Mouse (Mus musculus): Measurements from ENCODE around the gene Trabd. TPM values are rescaled to one million over a fixed set of nuclear protein-coding genes. Genes with fewer than 3 reads are reported as not detected.

The Trabd gene
- polyA plus RNA-seq (2012; ENCODE audit: insufficient read depth, insufficient read length, low replicate concordance, missing spikeins): not detected in 2 replicates

DNA sequence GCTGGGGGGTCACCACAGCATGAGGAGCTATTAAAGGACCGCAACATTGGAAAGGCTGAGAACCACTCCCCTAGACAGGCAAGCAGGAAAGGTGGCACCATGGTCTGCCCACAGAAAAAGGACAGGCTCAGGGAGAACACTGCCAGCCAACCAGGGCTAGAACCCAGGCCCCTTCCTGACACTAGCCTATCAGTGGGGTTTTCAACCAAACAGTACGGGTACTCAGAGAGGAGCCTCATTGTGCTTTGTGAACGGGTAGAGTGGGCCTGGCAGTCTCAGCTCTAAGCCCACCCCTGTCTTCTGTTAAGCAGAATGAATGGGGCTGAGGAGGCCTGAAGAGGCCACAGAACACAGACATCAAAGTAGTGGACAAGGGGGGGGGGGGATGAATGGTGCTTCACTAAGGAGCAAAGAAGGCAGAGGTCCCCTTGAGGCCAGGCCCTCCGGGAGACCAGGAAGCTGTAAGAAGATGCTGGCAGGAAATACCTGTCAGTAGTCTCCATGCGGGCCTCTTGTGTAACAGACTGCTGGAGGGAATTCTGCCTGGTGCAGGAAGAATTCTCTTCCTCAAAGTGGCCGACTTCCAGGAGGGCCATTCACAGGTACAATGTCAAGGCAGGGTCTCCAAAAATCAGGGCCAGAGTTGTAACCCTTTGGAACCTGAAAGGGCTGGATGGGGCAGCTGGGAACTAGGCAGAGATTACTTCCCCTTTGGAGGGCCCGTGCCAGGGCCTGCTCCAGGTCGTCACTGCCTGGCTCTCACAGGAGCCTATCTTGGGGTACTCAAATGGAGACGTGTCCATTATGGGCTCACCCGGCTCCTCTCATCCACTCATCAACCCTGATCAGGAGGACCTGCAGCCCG lies at the start of gene Trabd:
Gene Trabd (plus strand): TSS at position 512 of the 865 bp plus-strand sequence.
- TF ChIP-seq CTCF (IDR thresholded peaks at IDR 0.05; ENCODE audit: insufficient read depth, low read depth, low read length): no peak
- no peak for TF ChIP-seq POLR2A (IDR thresholded peaks at IDR 0.05; ENCODE audit: insufficient read depth, low read depth, low read length)
- Histone ChIP-seq H3K4me1 (ENCODE audit: control insufficient read depth, insufficient read depth, low read length) (peaks cover 24% of the 10 kb centered on the region), H3K4me3 (ENCODE audit: insufficient read depth, low read depth, low read length) (peak within 1 kb of the TSS; percentile 76), H3K27ac (ENCODE audit: insufficient read depth, low read depth, low read length) (peak within 1 kb of the TSS; percentile 82)
- 17% methylated on average over 11 of the region's 11 CpGs for WGBS

DNA sequence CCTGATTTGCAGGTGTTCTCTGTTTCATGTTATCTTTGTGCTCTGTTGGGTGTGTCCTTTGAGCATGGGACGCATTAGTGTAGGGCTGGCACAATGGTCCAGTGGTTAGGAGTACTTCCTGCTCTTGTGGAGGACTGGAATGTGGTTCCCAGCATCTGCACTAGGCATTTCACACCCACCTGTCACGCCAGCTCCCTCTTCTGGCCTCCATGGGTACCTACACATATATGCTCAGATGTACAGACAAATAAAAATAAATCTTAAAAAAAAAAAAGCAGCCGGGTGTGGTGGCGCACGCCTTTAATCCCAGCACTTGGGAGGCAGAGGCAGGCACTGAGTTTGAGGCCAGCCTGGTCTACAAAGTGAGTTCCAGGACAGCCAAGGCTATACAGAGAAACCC lies 30.5 kb upstream of the Trabd start:
- no peaks in the 10 kb centered on the region for H3K4me1 ChIP-seq (ENCODE audit: control insufficient read depth, insufficient read depth, low read length)
- WGBS: 78% methylated on average over 5 of the region's 5 CpGs
- H3K27ac ChIP-seq (ENCODE audit: insufficient read depth, low read depth, low read length): no peak overlapping the region
- TF ChIP-seq POLR2A (IDR thresholded peaks at IDR 0.05; ENCODE audit: insufficient read depth, low read depth, low read length) (no peak), CTCF (IDR thresholded peaks at IDR 0.05; ENCODE audit: insufficient read depth, low read depth, low read length) (no peak)
- no peak overlapping the region for H3K4me3 ChIP-seq (ENCODE audit: insufficient read depth, low read depth, low read length)

DNA sequence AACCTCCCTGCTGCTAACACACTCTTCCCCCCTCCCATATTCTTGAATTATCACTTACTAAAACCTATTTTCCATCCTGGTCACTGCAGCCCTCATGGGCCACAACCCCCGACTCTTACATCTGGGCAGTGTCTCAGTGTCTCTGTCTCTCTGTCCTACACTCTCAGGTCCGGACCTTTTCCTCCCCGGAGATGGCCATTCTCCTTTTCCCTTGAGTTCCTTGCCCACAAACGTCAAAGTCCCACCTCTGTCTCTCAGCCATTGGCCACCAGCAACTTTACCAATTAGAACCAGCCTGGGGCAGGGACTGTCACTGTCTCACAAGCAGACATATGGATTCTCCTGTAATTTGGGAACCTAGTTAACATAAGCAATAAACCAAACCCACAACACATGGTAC lies 28.6 kb upstream of the Trabd start:
- TF ChIP-seq CTCF (IDR thresholded peaks at IDR 0.05; ENCODE audit: insufficient read depth, low read depth, low read length) (no peak), POLR2A (IDR thresholded peaks at IDR 0.05; ENCODE audit: insufficient read depth, low read depth, low read length) (no peak)
- Histone ChIP-seq H3K4me3 (ENCODE audit: insufficient read depth, low read depth, low read length) (no peak overlapping the region), H3K27ac (ENCODE audit: insufficient read depth, low read depth, low read length) (no peak overlapping the region), H3K4me1 (ENCODE audit: control insufficient read depth, insufficient read depth, low read length) (no peaks in the 10 kb centered on the region)
- WGBS: 81% methylated on average over 4 of the region's 4 CpGs

DNA sequence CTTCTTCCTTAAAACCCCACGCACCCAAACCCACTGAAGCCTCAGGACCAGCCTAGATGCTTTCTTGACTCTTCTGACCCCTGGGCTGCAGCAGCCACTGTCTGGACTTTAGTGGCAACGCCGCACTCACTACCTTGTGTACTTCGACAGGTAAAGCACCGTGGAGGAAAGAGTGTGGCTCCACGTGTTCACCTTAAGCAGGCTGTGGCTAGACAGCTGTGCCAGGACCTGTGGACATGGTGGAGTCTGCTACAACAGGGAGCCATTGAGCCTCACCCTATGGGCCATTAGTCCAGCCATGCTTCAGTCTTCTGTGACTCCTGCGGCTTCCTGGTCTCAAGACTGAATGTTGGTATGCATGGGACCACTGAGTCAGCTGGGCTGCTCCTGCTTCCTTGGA lies 20.3 kb upstream of the Trabd start:
- TF ChIP-seq CTCF (IDR thresholded peaks at IDR 0.05; ENCODE audit: insufficient read depth, low read depth, low read length): no peak
- no peak for TF ChIP-seq POLR2A (IDR thresholded peaks at IDR 0.05; ENCODE audit: insufficient read depth, low read depth, low read length)
- Histone ChIP-seq H3K4me3 (ENCODE audit: insufficient read depth, low read depth, low read length) (no peak overlapping the region), H3K4me1 (ENCODE audit: control insufficient read depth, insufficient read depth, low read length) (peaks cover 5% of the 10 kb centered on the region), H3K27ac (ENCODE audit: insufficient read depth, low read depth, low read length) (no peak overlapping the region)
- WGBS: 93% methylated on average over 7 of the region's 7 CpGs

DNA sequence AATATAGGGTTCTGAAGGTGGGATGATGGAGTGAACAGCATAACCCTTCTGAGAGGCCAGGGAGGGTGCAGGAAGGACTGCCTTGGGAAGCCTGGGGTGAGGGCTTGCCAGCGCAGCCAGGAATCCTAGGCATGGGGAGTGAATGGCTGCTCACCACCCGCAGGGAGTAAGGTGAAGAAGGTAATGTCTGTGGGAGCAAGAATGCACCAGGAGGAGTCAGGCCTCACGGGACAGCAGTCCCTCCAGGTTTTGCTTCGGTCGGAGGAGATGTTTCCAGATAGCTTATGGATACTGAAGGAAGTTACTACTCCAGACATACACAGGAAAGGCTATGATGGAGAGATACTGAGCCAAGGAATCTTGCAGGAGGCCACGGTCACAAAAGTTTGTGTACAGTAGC lies 16.2 kb upstream of the Trabd start:
- no peak overlapping the region for H3K27ac ChIP-seq (ENCODE audit: insufficient read depth, low read depth, low read length)
- peaks cover 18% of the 10 kb centered on the region for H3K4me1 ChIP-seq (ENCODE audit: control insufficient read depth, insufficient read depth, low read length)
- 55% methylated on average over 6 of the region's 6 CpGs for WGBS
- TF ChIP-seq POLR2A (IDR thresholded peaks at IDR 0.05; ENCODE audit: insufficient read depth, low read depth, low read length): no peak
- TF ChIP-seq CTCF (IDR thresholded peaks at IDR 0.05; ENCODE audit: insufficient read depth, low read depth, low read length): no peak
- H3K4me3 ChIP-seq (ENCODE audit: insufficient read depth, low read depth, low read length): peak overlapping the region; percentile 59; the same call in 1 of the 2 replicates

DNA sequence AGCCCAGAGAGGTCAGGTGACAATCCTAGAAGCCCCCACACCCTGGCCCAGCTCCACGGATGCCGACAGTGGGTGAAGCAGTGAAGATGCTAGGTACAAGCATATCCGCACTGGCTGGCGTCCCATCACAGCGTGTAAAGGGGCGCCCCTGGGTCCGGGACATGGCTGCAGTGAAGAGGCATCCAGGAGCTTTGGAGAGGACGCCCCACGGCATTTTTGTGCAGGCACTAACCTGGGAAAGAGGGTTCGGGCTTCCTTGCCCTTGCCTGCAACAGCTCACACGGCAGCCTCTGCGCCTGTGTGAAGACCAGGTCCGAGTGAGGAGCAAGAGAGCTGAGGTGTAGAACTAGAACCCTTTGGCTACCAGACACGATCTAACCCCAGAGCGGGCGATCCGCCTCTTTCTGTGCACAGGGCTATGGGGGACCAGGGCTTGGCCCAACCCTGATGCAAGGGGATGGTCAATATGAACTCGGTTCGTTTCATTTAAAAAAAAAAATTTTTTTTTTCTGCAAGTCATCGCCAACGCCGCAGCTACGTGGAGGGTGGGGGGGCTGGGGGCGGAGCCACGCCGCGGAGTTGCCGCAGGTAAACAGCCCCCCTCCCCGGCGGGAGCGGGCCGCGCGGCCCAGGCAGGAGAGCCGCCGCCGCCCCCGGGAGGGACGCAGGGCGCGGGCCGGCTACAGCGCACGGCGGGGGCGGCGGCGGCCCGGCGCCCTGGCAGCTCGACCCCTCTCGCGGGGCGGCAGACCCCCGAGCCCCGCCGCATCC lies 15.6 kb upstream of the Trabd start, which contains the start of gene Panx2:
Gene Panx2 (plus strand): TSS at position 574 of the 771 bp plus-strand sequence.
- Histone ChIP-seq H3K27ac (ENCODE audit: insufficient read depth, low read depth, low read length) (no peak within 1 kb of the TSS), H3K4me1 (ENCODE audit: control insufficient read depth, insufficient read depth, low read length) (peaks cover 18% of the 10 kb centered on the region), H3K4me3 (ENCODE audit: insufficient read depth, low read depth, low read length) (peak within 1 kb of the TSS; percentile 59)
- TF ChIP-seq CTCF (IDR thresholded peaks at IDR 0.05; ENCODE audit: insufficient read depth, low read depth, low read length): no peak
- no peak for TF ChIP-seq POLR2A (IDR thresholded peaks at IDR 0.05; ENCODE audit: insufficient read depth, low read depth, low read length)
- WGBS: under 1% methylated on average over 53 of the region's 57 CpGs

DNA sequence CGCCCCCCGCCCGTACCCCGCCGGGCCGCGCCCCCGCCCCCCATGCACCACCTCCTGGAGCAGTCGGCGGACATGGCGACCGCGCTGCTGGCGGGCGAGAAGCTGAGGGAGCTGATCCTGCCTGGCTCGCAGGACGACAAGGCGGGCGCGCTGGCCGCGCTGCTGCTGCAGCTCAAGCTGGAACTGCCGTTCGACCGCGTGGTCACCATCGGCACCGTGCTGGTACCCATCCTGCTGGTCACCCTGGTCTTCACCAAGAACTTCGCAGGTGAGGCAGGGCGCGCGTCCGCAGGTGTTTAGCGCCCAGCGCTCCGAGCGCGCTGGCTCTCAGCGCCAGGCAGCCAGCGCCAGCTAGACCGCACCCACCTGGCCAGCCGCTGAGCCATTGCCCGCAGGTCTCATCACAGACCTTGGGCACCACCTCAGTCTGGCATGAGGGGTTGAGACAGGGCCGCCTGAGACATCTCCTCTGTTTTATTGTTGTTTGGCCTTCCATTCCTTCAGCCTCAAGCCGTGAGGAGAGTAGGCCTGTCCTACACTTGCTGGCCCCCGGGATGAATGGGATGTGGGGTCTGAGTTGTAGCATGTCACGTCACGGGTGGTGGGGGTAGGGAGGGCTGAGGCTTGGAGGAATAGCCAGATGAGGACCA lies 14.8 kb upstream of the Trabd start:
- WGBS: 1% methylated on average over 47 of the region's 48 CpGs
- peaks cover 18% of the 10 kb centered on the region for H3K4me1 ChIP-seq (ENCODE audit: control insufficient read depth, insufficient read depth, low read length)
- TF ChIP-seq CTCF (IDR thresholded peaks at IDR 0.05; ENCODE audit: insufficient read depth, low read depth, low read length): no peak
- no peak for TF ChIP-seq POLR2A (IDR thresholded peaks at IDR 0.05; ENCODE audit: insufficient read depth, low read depth, low read length)
- no peak overlapping the region for H3K27ac ChIP-seq (ENCODE audit: insufficient read depth, low read depth, low read length)
- H3K4me3 ChIP-seq (ENCODE audit: insufficient read depth, low read depth, low read length): peak overlapping the region; percentile 59

DNA sequence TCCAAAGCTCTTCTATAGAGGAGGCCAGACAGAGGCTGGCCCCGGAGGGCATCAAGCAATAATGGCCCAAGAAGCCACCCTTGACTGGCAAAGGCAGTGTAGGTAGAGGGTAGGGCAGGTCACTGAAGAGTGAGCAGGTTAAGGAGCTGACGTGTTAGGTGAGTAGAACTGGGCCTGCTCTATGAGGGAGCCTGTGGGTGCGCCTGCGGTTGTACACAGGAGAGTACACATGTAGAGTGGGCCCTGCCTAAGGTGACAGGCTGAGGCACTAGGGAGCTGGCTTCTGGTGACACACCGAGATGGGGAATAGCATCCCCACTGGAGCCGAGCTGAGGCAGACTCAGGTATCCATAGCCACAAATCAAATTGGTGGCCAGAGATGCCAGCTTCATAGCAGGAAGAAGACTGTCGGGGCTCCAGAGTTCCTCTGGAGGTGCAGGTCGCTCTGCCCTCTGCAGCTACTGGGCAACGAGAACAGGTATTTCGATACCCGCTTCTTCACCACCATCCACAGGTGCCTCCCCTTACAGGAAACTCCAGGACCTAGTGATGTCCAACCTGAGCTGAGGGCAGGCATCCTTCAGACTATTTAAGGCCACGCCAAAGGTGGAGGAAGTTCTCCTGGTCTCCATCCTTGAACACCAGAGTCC lies 14.0 kb upstream of the Trabd start:
- Histone ChIP-seq H3K4me3 (ENCODE audit: insufficient read depth, low read depth, low read length) (peak overlapping the region; percentile 59; the same call in 1 of the 2 replicates), H3K27ac (ENCODE audit: insufficient read depth, low read depth, low read length) (no peak overlapping the region), H3K4me1 (ENCODE audit: control insufficient read depth, insufficient read depth, low read length) (peaks cover 18% of the 10 kb centered on the region)
- WGBS: 91% methylated on average over 12 of the region's 12 CpGs
- TF ChIP-seq CTCF (IDR thresholded peaks at IDR 0.05; ENCODE audit: insufficient read depth, low read depth, low read length): no peak
- no peak for TF ChIP-seq POLR2A (IDR thresholded peaks at IDR 0.05; ENCODE audit: insufficient read depth, low read depth, low read length)

Data from olfactory bulb, adult 2 months (tissue).